Mouse (Mus musculus) spleen, adult 2 months (tissue): Measurements from ENCODE around the gene Insc.

Source experiments
- CTCF ChIP-seq: fragments of 200-500 bp; IDR thresholded peaks from 2 replicates; pipeline ENCODE4 v1.5.1; 2011; ENCODE audit warnings: mild to moderate bottlenecking, inconsistent platforms; ENCODE audit not compliant: insufficient read depth, insufficient read length, insufficient replicate concordance; ENCODE audit errors: extremely low read depth
- POLR2A ChIP-seq: fragments of 200-500 bp; IDR thresholded peaks from 2 replicates; pipeline ENCODE4 v1.6.1; 2011; ENCODE audit warnings: low read depth, low read length, inconsistent platforms

- TF ChIP-seq CTCF (no peak), POLR2A (no peak)
Measured at GRCm38 (mm10) chr7:114834504-114834903, 91.0 kb downstream of the Insc start.
